Mouse (Mus musculus) retina, postnatal 1 day (tissue): Measurements from ENCODE around the gene Gm17416.
A peak's percentile ranks its signal among the peaks of the same experiment; 100 is the strongest.

ENCODE experiments used
- DNase-seq: peaks from one replicate; pipeline ENCODE4 v3.0.0-alpha.2; 2012

The Gm17416 gene

DNA sequence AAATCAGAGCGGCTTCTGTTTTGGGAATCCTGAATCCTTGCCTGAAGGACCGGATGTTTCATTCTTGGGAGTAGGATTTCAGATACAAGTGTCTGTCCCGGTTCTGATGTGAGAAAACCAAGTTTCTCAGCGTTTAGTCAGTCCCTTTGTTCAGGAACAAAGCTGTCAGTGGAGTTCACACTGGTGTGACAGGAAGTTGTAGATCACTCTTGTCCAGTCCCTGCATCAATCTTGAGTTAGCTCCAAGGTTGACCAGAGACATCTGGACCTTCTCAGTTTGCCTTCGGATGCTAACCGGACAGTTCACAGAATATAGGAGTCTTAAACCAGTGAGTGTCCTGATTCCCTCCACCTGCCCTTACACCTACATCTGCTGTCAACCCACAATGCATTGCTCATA, 38.6 kb downstream of the Gm17416 start:
- no peak for DNase-seq

DNA sequence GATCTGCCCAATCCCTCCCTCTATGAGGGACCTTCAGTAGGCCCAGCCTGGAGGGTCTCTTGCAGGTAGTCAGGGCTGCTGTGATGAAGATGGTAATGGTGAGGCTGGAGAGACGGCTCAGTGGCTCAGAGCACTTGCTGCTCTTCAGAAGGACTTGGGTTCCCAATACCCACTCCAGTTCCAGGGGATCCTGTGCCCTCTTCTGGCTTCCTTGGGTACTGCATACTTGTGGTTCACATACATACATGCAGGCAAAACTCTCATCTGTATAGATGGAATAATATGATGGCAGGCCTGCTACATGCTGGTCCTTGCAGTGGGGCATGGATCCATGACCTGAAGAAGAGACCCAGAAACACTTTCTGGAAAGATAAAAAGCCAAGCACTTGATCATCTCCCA, 39.6 kb downstream of the Gm17416 start:
- no peak for DNase-seq

- DNase-seq, result no peak
Measured at GRCm38 (mm10) chr2:152612193-152612592, 43.1 kb downstream of the Gm17416 start.

DNA sequence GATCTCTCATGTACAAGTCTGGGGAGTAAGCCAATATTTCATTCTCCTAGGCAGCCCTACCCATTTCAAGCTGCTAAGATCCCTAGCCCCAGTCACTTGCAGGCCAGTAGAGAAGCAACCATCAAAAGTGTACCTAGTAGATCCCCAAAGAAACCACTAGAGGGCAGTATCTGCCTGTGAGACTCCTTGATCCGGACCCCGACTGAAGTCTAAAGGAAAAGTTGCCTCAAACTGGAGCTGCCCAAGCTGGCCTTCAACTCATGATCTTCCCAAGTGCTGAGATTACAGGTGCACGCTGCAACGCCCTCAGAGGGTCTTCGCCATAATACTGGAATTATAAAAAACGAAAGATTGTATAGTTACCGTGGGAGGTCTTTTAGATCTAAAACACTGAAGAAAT, 46.4 kb downstream of the Gm17416 start:
- DNase-seq, result peak; percentile 86

GRCm38 (mm10) chr2:152616470-152616869, 47.3 kb downstream of the Gm17416 start:
- no peak for DNase-seq

DNA sequence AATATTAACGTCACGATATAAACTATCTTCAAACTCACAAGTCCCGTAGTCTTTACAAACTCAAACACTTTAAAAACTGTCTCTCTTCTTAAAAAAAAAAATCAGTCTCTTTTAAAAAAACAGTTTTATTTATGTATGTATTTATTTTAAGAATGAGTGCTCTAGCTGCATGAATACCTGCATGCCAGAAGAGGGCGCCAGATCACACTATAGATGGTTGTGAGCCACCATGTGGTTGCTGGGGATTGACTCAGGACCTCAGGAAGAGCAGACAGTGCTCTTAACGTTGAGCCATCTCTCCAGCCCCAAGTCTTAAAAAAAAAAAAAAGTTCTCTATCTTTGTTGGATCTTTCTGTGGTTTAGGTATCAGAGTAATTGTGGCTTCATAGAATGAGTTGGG, 48.2 kb downstream of the Gm17416 start:
- peak; percentile 39 for DNase-seq
